Mouse (Mus musculus): ENCODE results near the gene Tigar. TPM values are rescaled to one million over a fixed set of nuclear protein-coding genes. Genes with fewer than 3 reads are reported as not detected.

Gene Tigar
- 0.24 and 0.41 TPM in 2 replicates for polyA plus RNA-seq (2015; fragmentation: Nextera tagmentation; extraction: Ambion mirVana)

DNA sequence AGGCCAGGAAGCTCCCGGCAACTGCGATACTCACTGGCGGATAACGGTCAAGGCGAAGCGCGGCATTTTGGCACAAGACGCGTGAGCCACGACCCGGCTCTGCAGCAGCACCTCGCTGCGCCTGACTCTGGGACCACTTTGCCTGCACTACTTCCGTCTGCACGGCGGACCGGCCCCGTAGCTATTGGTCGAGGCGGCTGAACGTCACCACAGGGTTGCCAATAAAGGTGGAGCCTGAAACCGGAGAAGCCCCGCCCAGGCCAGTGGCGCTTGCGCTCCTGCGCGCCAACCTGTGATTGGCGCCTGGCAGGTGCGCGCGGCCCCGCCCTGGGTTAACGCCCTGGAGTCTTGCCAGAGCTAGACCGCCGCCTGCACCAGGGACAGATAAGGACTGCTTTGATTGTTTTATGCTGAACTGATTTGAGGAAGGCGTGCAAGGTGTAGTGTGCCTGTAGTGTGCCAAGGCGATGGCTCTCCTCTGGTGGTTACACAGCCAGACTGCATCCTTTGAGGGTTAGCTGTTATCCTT lies at the start of gene Tigar:
Tigar (minus strand) TSS at position 156 of the 529 bp plus-strand sequence.
- Histone ChIP-seq H3K4me1 (ENCODE audit: control insufficient read depth, low read depth, low read length) (peaks cover 3% of the 10 kb centered on the region; the same call in 1 of the 2 replicates), H3K27me3 (ENCODE audit: control insufficient read depth, insufficient read depth, low read depth, low read length) (peaks cover 9% of the 10 kb centered on the region; the same call in 1 of the 2 replicates), H3K4me2 (ENCODE audit: low read depth, low read length) (peak within 1 kb of the TSS; percentile 68), H3K27ac (ENCODE audit: low read length) (no peak within 1 kb of the TSS), H3K36me3 (ENCODE audit: control insufficient read depth, insufficient read depth) (no peaks in the 10 kb centered on the region), H3K4me3 (ENCODE audit: low read depth, low read length) (peak within 1 kb of the TSS; percentile 60), H3K9ac (ENCODE audit: low read depth, low read length) (0 out of 2 replicates have a peak within 1 kb of the TSS, but pooled peaks have one; percentile 31), H3K9me3 (replicated peaks; ENCODE audit: control insufficient read depth, low read length) (no peaks in the 10 kb centered on the region)
- under 1% methylated on average over 37 of the region's 37 CpGs for WGBS (ENCODE audit: insufficient replicate concordance)
- peak; percentile 95 for ATAC-seq (ENCODE audit: low read depth)

DNA sequence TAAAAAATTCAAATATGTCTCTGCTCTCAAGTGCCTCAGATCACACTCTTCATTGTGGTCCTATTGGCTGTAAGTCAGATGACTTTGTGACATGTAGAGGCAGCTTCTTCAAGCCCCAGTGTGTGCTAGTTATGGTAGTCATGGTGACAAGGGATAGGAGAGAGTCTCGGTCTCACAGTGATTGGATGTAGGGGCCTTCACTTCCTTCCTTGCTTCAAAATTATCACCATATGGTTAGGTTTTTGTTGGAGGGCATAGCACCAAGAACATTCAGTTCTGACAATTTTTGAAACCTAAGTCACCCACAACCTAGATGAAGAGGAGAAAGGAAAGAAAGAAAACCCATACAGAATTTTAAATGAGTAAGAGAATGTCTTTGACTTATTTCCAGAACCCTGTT lies 48.0 kb upstream of the Tigar start:
- Histone ChIP-seq H3K27me3 (ENCODE audit: control insufficient read depth, insufficient read depth, low read depth, low read length) (peaks cover 57% of the 10 kb centered on the region), H3K4me3 (ENCODE audit: low read depth, low read length) (no peak overlapping the region), H3K9ac (ENCODE audit: low read depth, low read length) (no peak overlapping the region), H3K27ac (ENCODE audit: low read length) (no peak overlapping the region), H3K36me3 (ENCODE audit: control insufficient read depth, insufficient read depth) (no peaks in the 10 kb centered on the region), H3K9me3 (replicated peaks; ENCODE audit: control insufficient read depth, low read length) (no peaks in the 10 kb centered on the region), H3K4me2 (ENCODE audit: low read depth, low read length) (no peak overlapping the region), H3K4me1 (ENCODE audit: control insufficient read depth, low read depth, low read length) (peaks cover 24% of the 10 kb centered on the region)
- ATAC-seq (ENCODE audit: low read depth): no peak
- WGBS (ENCODE audit: insufficient replicate concordance): 19% methylated on average over 1 of the region's 1 CpGs

DNA sequence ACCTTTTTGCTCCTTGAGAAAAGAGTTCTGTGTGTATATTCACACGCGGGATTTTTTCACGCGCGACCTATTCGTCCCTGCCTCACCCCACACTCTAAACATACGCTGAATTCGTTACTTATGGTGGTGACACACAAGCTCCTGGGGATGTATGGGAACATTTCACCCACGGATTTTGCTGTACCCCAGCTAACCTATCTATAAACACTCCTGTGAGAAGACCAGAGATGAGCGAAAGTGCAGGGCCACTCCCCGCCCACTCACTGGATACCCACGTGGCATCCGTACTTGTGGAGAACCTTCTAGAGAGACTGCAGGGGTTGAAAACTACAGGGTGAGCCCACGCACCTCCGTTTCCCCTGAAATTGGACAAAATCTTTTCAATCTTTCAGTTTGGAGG lies 46.1 kb upstream of the Tigar start:
- 1% methylated on average over 15 of the region's 15 CpGs for WGBS (ENCODE audit: insufficient replicate concordance)
- peak overlapping the region; percentile 43 for H3K4me3 ChIP-seq (ENCODE audit: low read depth, low read length)
- peaks cover 40% of the 10 kb centered on the region for H3K4me1 ChIP-seq (ENCODE audit: control insufficient read depth, low read depth, low read length)
- H3K36me3 ChIP-seq (ENCODE audit: control insufficient read depth, insufficient read depth): no peaks in the 10 kb centered on the region
- no peak for ATAC-seq (ENCODE audit: low read depth)
- peak overlapping the region; percentile 82 for H3K4me2 ChIP-seq (ENCODE audit: low read depth, low read length)
- no peaks in the 10 kb centered on the region for H3K9me3 ChIP-seq (replicated peaks; ENCODE audit: control insufficient read depth, low read length)
- peaks cover 75% of the 10 kb centered on the region for H3K27me3 ChIP-seq (ENCODE audit: control insufficient read depth, insufficient read depth, low read depth, low read length)
- no peak overlapping the region for H3K27ac ChIP-seq (ENCODE audit: low read length)
- no peak overlapping the region for H3K9ac ChIP-seq (ENCODE audit: low read depth, low read length)

DNA sequence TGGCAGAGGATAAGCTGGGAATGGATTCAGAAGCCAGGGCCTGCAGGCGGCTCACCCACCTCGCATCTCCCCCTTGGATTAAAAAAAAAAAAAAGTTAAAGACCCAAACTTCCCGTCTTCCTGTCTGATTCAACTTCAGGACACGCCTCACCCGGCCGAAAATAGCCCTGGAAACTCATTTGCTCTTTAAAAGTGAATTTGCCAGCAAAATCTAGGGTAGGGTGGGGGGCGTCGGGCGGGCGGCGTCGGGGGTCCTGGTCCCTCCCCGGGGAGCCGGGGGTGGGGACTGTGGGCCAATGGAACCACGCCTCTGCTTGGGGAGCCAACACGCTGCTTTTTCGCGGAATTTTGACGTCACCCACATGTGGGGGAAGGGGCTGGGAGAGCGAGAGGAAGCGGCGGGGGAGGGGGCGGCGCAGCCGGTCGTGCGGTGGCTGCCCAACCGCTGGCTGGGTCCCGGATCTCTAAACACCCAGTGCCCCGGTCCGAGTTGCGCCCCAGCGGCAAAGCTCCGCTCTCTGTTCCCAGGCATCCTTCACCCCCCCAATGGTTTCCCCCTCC lies 45.4 kb upstream of the Tigar start:
- Histone ChIP-seq H3K9ac (ENCODE audit: low read depth, low read length) (no peak overlapping the region), H3K27ac (ENCODE audit: low read length) (no peak overlapping the region), H3K4me3 (ENCODE audit: low read depth, low read length) (peak overlapping the region; percentile 43), H3K4me2 (ENCODE audit: low read depth, low read length) (peak overlapping the region; percentile 82), H3K4me1 (ENCODE audit: control insufficient read depth, low read depth, low read length) (peaks cover 47% of the 10 kb centered on the region), H3K27me3 (ENCODE audit: control insufficient read depth, insufficient read depth, low read depth, low read length) (peaks cover 82% of the 10 kb centered on the region), H3K9me3 (replicated peaks; ENCODE audit: control insufficient read depth, low read length) (no peaks in the 10 kb centered on the region), H3K36me3 (ENCODE audit: control insufficient read depth, insufficient read depth) (no peaks in the 10 kb centered on the region)
- 0% methylated on average over 34 of the region's 34 CpGs for WGBS (ENCODE audit: insufficient replicate concordance)
- no peak for ATAC-seq (ENCODE audit: low read depth)

DNA sequence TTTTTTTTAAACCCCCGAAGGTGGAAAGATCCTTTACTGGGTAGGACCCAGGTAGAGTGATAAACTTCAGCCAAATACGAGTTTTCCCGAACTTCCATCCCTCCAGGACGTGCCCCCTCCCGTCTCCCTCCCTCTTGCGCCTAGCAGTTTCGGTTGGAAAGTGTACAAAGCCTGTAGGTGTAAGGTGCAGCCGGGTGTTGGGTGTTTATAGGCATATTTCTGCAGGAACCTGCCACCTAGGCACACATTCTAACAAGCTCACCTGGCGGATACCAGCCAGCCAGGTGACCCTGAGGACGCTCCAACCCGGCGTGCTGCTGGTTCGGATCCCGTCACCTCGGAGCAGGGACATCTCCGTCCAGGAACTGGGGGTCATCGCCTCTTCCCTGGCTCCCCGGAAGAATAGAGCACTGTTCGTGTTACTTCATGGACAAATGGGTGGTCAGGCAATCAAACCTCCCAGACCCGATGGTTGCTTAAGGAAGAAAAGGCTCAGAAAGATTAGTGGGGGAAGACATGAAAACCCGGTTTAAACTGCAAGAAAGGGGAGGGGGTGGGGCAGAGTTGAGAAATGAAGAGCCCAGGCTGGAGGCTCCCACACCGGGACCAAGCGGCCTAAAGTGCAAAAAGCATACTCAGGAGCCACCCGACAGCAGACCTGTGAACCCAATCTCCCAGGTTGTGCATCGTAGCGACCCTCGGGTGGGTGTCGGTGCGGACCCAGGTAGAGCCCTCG lies 44.8 kb upstream of the Tigar start:
- ATAC-seq (ENCODE audit: low read depth): no peak
- no peak overlapping the region for H3K27ac ChIP-seq (ENCODE audit: low read length)
- H3K4me1 ChIP-seq (ENCODE audit: control insufficient read depth, low read depth, low read length): peaks cover 49% of the 10 kb centered on the region
- no peak overlapping the region for H3K9ac ChIP-seq (ENCODE audit: low read depth, low read length)
- no peaks in the 10 kb centered on the region for H3K36me3 ChIP-seq (ENCODE audit: control insufficient read depth, insufficient read depth)
- H3K4me2 ChIP-seq (ENCODE audit: low read depth, low read length): peak overlapping the region; percentile 82
- H3K4me3 ChIP-seq (ENCODE audit: low read depth, low read length): peak overlapping the region; percentile 43
- H3K9me3 ChIP-seq (replicated peaks; ENCODE audit: control insufficient read depth, low read length): no peaks in the 10 kb centered on the region
- H3K27me3 ChIP-seq (ENCODE audit: control insufficient read depth, insufficient read depth, low read depth, low read length): peaks cover 86% of the 10 kb centered on the region
- under 1% methylated on average over 30 of the region's 30 CpGs for WGBS (ENCODE audit: insufficient replicate concordance)

DNA sequence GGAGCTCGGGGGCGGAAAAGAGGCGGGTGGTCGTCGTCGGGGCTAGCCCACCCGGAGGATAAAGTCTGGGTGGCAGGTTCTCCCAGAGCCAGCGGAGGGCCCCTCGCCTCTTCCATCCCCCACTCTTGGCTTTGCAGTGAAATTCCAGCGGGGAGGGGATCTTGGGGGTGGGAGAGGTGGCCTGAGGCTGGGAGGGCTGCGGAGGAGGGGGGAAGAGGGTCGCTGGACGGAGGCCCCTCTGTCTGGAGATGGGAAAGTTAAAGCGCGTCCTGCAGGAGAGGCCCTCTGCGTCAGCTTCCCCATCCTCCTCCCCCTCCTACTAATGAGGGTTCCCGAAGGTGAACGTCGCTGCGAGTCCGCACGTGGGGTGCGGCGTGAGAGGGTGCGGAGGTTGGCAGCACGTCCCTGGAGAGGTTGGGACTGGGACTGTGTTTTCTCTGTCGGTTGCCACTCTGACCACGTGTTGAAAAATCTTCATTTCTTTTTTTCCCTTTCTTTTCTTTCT lies 44.0 kb upstream of the Tigar start:
- H3K9ac ChIP-seq (ENCODE audit: low read depth, low read length): no peak overlapping the region
- WGBS (ENCODE audit: insufficient replicate concordance): under 1% methylated on average over 28 of the region's 28 CpGs
- no peak overlapping the region for H3K27ac ChIP-seq (ENCODE audit: low read length)
- H3K27me3 ChIP-seq (ENCODE audit: control insufficient read depth, insufficient read depth, low read depth, low read length): peaks cover 91% of the 10 kb centered on the region
- no peaks in the 10 kb centered on the region for H3K9me3 ChIP-seq (replicated peaks; ENCODE audit: control insufficient read depth, low read length)
- no peak for ATAC-seq (ENCODE audit: low read depth)
- peaks cover 49% of the 10 kb centered on the region for H3K4me1 ChIP-seq (ENCODE audit: control insufficient read depth, low read depth, low read length)
- peak overlapping the region; percentile 82 for H3K4me2 ChIP-seq (ENCODE audit: low read depth, low read length)
- no peaks in the 10 kb centered on the region for H3K36me3 ChIP-seq (ENCODE audit: control insufficient read depth, insufficient read depth)
- peak overlapping the region; percentile 43 for H3K4me3 ChIP-seq (ENCODE audit: low read depth, low read length)

DNA sequence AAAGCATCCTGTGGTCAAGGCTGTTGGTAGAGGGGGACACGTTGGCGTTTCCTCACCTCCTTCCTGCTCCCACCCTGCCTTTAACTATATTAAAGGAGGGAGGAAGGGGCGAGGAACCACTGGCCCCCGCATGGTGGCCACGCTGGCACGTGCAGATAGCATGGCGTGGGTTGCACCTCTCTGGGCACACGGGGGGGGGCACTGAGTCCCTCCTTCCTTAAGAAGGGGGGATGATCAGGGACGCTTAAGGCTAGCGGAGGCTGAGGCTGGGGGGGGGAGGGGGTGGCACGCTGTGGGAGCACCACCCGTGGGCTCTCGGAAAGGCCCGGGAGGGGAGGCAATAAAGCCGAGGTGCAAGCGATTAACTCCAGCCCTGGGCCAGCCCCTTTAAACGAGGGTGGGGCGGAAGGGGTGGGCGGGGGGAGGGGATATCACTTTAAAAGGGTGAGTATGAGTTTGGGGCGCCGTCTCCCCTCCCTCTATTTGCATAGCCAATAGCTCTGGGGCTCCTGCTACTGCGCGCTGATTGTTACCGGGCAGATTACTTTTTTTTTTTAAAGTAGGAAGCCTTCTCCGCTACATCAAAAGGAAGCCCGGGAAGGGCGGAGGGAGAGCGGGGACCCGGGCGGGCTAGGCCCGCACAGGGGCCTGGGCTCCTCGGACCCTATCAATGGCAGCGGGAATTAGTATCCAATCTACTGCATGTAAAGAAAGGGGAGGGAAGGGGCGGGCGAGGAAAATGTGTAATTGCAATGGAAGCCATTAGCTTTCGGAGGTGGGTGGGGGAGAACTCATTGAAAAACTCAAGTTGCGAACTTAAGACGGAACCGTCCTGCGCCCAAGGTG lies 43.0 kb upstream of the Tigar start, which contains the start of gene Ccnd2:
Ccnd2 (minus strand) TSS at position 88 of the 846 bp plus-strand sequence.
- H3K9me3 ChIP-seq (replicated peaks; ENCODE audit: control insufficient read depth, low read length): no peaks in the 10 kb centered on the region
- H3K4me2 ChIP-seq (ENCODE audit: low read depth, low read length): peak within 1 kb of the TSS; percentile 82
- peak; percentile 71 for ATAC-seq (ENCODE audit: low read depth)
- under 1% methylated on average over 38 of the region's 40 CpGs for WGBS (ENCODE audit: insufficient replicate concordance)
- H3K27me3 ChIP-seq (ENCODE audit: control insufficient read depth, insufficient read depth, low read depth, low read length): peaks cover 88% of the 10 kb centered on the region
- peaks cover 49% of the 10 kb centered on the region for H3K4me1 ChIP-seq (ENCODE audit: control insufficient read depth, low read depth, low read length)
- no peaks in the 10 kb centered on the region for H3K36me3 ChIP-seq (ENCODE audit: control insufficient read depth, insufficient read depth)
- H3K4me3 ChIP-seq (ENCODE audit: low read depth, low read length): peak within 1 kb of the TSS; percentile 62
- H3K9ac ChIP-seq (ENCODE audit: low read depth, low read length): peak within 1 kb of the TSS; percentile 45
- peak within 1 kb of the TSS; percentile 74 for H3K27ac ChIP-seq (ENCODE audit: low read length)

DNA sequence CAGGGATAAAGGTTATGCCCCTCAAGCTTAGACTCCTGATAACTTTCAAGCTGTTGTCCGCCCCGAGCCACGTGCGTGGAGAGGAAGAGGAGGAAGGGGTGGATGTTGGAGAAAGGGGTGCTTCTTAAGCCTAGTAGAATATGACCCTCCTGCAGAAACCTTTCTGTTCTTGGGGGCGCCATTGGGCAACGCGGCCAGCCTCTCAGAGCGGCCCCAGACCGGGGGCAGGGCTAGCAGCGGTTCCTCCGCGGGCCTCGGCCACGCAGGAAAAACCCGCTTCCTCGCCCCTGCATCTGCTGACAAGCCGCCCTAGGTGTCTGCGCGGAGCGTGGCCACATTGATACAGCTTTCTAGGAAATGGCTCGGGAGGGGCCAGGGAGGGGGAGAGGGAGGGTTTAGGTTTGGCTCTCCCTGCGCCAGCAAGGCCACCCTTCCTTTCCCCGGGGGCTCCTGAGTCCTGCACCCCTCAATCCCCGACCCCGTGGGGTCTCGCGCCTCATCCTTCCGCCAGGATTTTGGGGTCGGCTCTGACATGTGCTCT lies 42.3 kb upstream of the Tigar start:
- Histone ChIP-seq H3K36me3 (ENCODE audit: control insufficient read depth, insufficient read depth) (no peaks in the 10 kb centered on the region), H3K4me1 (ENCODE audit: control insufficient read depth, low read depth, low read length) (peaks cover 49% of the 10 kb centered on the region), H3K4me3 (ENCODE audit: low read depth, low read length) (peak overlapping the region; percentile 62), H3K9ac (ENCODE audit: low read depth, low read length) (peak overlapping the region; percentile 45), H3K27ac (ENCODE audit: low read length) (peak overlapping the region; percentile 74), H3K9me3 (replicated peaks; ENCODE audit: control insufficient read depth, low read length) (no peaks in the 10 kb centered on the region), H3K27me3 (ENCODE audit: control insufficient read depth, insufficient read depth, low read depth, low read length) (peaks cover 84% of the 10 kb centered on the region), H3K4me2 (ENCODE audit: low read depth, low read length) (peak overlapping the region; percentile 82)
- WGBS (ENCODE audit: insufficient replicate concordance): under 1% methylated on average over 29 of the region's 29 CpGs
- ATAC-seq (ENCODE audit: low read depth): peak; percentile 57
